Mouse (Mus musculus) layer of hippocampus, postnatal 25 days (tissue): ENCODE measurements around the gene Lpp. TPM values are rescaled to one million over a fixed set of nuclear protein-coding genes. Genes with fewer than 3 reads are reported as not detected.

Experiments used
- DNase-seq, 2 experiments: peaks; one replicate each; pipeline ENCODE4 v3.0.0; 2022; ENCODE audit warnings: mixed read lengths in 2 of 2, low spot score in 1 of 2; ENCODE audit errors: extremely low spot score in 1 of 2
- total RNA-seq, 2 experiments: library from RNA; stranded (reverse); gene quantifications; 2 replicates each; pipeline ENCODE4 v1.2.3; 2021

The Lpp gene
- total RNA-seq, 2 experiments from 2014 or later: 7.2 to 8.6 TPM

DNA sequence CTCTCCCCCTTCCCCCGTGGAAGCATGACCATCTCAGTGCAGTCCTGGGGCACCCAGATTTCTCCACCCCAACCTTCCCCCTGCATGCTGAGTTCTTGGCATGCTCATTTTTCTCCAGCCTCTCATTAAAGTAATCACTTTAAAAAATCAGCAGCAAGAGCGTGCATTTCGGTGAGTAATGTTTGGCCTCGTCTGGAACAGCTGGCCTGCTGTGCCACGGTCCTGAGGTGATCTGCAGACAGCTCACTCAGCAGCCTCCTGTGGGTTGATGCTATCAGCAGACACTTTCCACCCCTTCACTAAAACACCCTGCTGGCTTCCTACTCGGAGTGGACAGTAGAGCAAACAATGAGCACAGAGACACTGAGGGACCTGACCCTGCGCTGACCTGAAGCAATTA lies 437.6 kb downstream of the Lpp start:
- no peak for DNase-seq

DNA sequence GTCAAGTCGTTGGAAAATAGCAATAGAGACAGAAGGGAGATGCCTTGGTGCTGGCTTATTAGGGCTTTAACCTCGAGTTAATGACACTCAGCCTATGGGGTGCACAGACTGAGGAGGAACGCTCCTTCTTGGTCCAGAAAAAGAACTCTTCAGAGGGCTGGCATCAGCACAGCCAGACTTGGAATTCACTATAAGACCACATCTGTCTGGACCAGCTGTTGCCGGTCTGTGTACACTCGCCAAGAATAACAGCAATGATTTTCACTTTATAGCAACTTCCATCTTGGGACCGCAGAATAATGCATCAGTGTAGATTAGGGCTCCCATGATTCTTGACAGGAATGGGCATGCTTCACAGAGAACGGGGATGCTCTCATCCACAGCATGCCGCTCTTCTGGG lies 439.9 kb downstream of the Lpp start:
- DNase-seq: no peak

DNA sequence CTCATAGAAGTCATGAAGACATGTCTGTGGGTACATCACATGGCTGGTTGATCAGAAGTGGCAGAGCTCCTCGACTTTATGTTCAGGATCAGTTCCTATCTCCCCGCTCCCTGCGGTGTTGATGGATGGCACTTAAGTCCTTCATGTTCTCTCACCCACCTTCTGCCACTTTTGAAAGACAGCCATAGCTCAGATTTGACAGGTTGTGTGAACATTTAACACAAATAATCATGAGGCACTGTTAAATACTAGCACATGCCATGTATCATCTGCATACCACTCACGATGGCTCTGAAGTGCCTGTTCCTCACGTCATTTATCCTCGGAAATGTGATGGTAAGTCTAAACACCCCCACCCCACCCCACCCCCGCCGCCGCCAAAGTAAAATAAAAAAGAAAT lies 441.2 kb downstream of the Lpp start:
- DNase-seq: no peak

DNA sequence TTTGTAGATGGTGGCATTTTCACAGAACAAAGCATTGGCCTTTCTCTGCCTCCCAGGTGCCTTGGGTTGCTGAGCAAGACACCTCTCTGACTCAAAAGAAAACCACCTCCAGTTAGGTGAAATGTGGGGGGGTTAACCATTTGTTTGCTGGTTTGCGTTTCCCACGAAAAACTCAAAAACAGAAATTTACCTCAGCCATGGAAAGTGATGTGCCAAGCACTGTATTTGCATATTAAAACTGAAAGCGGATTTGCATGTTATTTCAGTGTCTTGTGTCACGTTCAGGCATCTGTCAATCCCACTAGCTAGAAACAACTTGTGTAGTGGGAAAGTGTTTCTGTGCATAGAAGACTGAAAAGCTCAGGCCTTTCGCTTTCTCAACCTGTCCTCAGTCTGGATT lies 443.2 kb downstream of the Lpp start:
- no peak for DNase-seq

DNA sequence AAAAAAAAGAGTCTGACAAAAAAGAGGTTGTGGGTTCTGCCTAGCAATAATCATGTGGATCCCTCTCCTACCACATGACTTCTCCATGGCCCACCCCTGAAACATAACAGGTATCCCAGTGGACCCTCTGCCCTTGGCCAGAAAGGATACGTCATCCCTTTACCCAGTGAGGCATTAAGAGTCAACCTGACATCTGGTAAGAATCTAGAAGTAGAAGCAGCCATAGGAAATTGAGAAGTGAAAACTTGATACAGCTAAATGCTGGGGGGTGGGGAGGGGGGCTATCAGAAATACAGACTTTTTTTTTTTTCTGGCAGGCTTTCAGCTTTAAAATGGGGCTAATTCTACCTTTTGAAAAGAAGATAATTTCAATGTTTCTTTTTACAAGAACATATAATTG lies 445.7 kb downstream of the Lpp start:
- no peak for DNase-seq

DNA sequence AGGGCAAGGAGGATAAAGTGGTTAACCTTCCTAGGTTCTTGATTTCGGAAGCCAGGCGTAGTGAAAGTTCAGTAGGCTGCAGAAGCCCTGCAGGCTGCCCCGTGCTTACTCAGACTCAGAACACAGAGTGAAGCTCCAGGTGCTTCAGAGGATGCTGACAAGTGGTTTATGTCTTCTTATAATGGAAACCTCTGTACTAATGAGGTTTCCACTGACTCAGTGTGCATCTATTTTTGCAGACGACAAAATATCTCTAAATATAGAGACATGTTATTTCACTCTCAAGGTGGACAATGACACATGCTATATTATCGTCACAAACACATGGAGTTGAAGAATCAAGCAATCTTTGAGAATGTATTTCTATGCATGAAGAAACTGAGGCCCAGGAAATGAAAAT lies 446.8 kb downstream of the Lpp start:
- DNase-seq: no peak

DNA sequence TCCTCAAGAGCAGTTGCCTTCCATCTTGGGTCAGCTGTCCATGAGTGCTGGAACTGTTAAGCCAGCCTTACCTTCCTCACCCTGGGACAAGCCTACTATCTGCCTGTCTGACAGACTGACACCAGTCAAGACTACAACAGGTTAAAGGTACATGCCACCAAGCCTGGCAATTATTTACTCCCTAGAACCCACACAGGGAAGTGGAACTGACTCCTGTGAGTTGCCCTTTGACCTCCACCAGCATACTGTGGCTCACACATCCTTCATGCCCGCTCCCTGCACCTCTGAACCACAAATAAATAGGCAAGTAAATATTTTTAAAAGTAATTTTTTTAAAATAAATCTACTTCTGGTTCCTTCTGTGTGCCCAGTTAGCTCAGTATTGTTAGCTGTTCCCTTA lies 452.8 kb downstream of the Lpp start:
- DNase-seq: no peak

DNA sequence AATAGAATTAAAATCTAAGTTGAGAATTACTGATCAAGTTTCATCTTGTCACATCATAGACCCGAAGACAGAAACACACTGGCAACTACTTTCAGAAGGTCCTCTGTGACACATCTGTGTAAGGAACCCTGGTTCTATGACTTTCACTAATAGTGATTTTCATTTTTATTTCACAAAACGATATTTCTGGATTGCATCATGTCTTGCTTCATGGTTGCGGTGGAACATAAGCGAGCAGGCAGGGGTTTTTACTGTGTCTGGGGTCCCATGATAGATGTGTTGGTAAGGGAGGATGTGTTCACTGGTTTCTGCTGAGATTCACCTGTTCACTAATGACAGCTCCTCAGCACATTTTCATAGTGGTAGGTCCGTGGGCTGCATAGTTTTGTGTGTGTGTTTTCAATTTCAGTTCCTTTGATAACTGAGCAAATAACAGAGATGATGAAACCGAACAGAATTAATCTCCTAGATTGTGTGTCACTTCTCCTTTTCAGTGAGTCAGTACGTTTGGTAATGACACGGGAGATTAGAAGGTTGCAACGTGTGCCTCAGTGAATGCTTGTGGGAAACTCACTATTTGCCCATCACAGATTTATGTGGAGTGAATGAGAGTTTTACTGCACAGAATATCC lies 466.3 kb downstream of the Lpp start:
- no peak for DNase-seq

DNA sequence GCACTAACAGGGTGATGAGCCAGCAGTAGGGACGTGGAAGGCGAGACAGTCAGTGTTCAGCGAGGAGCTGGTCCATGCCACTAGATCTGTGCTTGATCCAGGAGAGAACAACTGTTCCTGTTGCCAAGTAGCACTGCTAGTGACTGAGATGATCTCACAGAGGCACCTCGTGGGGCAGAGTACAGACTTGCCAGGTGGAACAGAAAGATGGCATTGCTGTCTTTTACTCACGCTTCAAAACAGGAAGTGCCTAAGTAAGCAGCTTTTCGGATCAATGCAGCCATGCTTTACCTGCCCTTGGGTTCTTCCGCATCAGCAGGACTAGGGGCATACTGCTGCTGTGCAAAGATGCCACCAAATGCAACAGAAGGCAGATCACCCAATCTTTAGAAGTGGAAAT lies 467.1 kb downstream of the Lpp start:
- no peak for DNase-seq

DNA sequence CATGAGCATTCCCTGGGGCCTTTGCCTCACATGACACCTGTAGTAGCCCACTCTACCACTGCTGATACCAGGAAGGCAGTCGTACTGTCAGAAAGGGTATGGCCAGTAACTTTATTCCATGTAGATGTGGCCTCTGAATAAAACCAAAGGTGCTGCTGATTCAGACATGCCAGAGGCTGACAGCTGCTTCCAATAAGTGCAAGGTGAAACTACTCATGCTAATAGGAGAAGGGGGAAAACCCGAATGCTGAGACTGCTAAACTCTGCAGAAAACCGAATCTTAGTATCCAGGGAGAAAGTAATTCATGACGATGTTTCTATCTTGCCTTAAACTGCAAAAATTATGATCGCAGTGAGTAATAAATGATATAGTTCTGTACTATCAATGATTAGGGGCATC lies 468.1 kb downstream of the Lpp start:
- no peak for DNase-seq

DNA sequence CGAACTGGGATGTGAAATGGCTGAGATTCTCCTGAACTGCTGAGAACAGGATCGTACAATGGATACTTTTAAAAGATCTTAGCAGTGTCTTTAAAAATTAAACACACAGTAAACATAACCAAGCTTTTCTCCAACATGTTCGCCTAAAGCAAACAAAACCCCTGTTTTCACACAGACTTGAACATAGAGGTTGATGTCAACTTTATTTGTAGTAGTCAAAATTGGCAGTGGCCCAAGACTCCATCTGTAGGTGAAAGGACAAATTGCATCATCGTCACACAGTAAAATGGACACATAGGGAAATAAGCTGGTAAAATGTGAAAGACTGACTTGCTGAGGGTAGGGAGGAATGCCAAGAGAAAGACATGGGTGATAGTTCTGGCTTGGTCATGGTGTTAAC lies 480.9 kb downstream of the Lpp start:
- no peak for DNase-seq

DNA sequence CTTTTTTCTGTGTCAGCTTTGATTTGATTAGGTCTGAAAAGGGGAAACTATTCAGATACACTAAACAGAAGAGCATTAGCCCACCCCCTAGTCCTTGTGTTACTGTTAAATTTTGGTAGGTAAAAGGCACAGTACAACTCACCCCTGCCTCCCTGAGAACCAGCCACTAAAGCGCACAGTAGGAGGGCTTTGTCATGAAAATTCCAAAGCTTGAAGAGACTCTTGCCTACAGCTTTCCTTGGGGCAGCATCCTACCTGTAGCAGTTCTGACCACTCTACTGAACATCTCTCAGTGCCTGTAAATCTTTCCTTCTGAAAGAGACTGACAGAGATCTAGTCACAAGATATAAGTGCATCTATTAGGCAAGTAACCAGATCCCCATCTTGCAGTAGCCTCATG lies 482.4 kb downstream of the Lpp start:
- DNase-seq: no peak

DNA sequence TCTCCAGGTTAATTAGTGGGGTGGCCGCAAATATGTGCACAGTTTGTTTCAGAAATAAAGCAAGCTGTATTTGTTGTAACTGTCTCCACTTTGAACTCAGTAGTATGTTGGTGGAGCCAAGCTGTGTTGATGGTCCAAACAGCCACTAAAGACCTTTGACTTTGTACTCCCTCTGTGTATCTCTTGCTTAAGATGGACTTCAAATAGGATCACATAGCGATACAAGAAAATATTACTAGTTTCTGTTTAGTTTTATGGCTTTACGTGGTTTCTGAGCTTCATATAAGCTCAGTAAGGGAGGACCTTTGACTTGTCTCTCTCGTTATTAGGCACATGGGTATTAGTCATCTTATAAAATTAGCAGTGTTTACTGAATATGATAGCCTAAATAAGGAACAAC lies 485.7 kb downstream of the Lpp start:
- no peak for DNase-seq

DNA sequence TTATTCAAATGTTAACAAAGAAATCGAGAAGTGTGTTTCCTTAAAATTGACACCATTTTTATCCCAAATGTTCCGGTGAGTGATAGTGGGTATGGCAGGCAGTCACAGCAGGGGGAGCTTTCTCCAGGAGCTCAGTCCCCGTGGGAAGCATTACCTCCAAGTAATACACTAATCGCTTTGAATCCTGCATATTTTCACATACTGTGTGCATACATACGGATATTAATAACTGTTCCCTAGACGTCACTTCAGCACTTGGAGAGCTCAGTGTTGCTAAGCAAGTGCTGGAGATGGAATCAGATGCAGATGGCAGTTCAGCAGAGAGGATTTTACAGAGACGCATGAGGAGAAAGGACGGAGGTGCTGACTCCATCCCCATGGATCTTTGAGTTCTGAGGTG lies 487.4 kb downstream of the Lpp start:
- DNase-seq: no peak

DNA sequence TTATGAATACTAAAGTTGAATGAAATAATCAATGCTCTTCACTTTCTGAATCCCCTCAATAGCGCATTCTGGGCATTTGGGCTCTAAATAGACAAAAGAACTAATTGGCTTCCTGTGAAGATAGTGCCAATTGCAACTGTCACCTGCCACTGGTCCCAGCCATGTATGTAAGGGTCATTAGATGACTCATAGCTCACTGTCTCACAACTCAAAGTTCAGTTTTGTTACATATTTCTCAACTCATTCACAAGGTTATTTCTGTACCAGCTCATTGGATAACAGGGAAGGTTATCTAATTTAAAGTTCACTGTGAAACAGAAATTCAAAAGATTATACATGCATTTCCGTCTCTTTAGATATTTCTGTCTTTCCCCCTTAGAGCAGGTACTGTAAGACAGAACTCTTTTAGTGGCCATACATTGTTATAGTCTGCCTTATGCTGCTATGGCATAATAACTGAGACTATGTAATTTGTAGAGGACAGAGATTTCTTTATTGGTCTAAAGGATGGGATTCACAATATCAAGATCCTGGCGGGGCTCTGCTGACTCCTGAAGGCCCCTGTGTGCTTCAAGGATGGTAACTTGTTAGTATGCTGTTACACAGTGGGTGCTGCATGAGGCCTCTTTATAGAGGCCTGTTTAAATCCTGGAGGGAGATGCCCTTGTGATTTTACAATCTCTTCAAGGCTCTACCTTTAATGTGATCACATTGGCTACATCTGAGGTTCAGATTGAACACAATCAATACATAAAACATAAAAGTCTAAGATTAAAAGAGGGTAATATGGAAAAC lies 488.9 kb downstream of the Lpp start:
- no peak for DNase-seq

DNA sequence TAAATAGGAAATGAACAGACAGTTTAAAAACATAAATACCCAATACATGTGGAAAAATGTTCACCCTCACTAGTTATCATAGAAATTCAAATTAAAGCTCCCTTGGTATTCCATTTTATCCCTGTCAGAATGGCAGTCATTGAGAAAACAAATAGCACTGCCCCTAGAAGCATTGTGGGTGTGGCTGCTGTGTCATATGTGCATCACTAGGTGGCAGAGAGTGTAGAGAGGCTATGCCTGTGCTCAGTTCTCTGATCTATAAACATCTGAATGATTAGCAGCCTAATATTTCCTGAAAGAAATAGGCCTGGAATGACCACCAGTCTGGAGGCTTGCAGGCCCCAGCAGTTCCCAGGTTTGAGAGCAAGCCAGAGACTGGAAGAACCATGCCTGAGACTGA lies 490.7 kb downstream of the Lpp start:
- DNase-seq: no peak

DNA sequence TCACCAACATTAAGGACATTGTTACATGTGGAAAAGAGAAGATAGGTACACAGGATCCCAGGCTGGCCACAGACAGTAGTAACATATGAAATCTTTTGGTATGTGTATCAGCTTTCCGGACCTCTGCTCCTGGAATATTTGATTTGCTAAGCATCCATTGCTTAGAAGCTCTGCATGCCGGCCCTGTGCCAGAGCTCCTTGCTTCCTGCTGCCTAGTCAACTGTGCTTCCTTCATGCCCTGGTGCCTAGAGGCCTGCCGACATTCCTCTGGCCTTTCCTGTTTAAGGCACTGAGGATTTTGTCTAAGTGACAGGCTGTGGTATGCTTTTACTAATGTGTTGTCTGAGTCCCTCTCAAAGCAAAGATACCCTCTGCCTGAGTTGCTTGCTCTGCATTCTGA lies 493.0 kb downstream of the Lpp start:
- DNase-seq: no peak

DNA sequence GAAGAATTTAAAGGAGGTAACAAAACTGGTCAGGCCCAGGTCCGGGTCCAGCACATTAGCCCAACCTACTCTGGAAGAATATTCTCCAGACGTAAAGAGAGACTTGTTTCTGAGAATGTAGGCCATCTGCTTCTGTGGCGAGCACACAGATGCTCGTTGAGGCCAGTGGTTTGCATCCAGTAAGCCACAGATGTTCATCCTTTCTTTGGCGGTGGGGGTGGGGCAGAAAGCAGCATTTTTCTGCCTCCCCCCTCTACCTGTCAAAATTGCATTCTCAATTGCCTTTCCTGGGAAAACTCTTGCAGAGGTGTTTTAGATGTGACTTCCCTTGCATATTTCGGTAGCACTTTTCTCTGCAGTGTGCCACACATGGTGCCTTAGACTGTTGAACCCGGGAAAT lies 493.6 kb downstream of the Lpp start:
- DNase-seq: no peak

DNA sequence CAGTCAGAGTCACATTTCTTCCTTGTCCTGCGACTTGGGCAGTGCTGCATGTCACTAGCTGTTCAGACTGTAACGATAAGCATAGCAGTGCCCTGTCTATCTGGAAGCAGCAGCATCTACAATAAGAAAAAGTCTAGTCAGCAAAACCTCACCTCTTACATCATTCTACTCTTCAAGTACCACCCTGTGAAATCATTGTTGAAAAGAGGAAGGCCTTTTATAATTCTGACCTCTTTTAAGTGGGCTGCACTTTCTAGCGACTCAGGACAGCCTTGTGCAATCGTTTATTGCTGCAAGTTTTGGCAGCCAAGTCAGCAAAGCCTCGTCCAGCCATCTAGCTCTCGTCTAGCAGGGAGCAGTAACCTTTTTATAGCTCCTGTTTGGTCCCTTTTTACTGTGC lies 498.1 kb downstream of the Lpp start:
- no peak for DNase-seq

DNA sequence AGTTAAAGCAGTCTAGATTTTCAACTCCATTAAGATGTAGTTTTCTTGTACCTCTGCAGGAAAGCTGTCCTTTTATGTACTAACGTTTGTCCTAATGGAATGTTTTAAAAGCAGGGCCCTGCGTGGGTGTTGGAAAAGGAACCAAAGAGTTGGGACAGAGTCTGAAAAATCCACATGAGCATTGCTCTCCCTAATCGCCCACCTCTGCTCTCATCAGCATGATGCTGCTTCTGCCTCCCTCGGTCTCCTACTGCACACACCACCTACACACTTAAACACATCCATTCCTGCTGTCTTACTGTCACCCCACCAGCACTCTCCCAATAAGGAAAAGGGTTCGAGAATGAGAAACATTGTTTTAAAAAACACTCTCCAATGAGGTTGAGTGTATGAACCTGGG lies 501.9 kb downstream of the Lpp start:
- no peak for DNase-seq

DNA sequence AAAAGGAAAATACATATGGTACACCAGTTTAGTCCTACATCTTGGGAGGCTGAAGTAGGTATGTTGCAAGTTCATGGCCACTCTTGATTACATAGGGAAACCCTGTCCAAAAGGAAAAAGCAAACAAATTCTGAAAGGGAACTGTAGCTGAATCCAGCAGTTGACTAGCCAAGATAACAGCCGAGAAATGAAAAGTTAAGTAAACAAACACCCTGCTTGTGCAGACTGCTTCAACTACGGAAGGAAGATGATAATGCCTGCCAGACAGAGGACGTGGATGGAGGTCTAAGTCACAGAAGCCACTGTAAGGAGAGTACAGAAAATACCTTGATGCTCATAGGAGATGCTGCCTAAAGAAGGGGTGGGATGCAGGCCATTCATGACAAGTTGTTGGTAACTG lies 504.3 kb downstream of the Lpp start:
- DNase-seq: no peak

DNA sequence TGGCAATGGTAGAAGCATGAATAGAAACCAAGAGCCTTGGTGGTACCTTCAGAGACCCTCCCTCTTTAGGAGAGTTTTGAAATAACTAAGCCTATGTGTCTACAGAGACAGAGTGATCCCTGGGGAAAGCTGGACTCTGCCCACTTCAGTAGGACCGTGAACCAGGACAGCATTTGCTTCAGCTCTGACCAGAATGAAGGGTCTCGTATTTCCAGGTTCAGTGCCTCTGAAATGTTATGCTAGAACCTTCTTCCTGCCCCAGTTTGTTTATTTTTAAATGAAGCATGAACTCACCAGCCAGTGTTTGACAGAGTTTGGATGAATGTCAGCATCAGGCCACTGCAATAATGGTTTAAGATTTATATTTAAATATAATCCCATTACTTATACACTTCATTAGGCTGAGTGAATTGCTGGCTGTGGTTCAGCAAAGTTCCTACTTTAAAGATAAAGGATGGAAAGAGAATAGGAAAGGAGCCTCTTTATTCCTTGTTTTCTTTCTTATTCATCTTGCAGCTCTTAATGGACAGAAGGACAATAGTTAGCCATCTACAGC lies 507.0 kb downstream of the Lpp start:
- DNase-seq: no peak
